Mouse (Mus musculus) retina, postnatal 7 days (tissue): Measurements from ENCODE around the gene Enpp3.

Source experiments
- DNase-seq: peaks from one replicate; pipeline ENCODE4 v3.0.0-alpha.2; 2012; ENCODE audit warnings: low read depth, low spot score

Enpp3 gene

DNA sequence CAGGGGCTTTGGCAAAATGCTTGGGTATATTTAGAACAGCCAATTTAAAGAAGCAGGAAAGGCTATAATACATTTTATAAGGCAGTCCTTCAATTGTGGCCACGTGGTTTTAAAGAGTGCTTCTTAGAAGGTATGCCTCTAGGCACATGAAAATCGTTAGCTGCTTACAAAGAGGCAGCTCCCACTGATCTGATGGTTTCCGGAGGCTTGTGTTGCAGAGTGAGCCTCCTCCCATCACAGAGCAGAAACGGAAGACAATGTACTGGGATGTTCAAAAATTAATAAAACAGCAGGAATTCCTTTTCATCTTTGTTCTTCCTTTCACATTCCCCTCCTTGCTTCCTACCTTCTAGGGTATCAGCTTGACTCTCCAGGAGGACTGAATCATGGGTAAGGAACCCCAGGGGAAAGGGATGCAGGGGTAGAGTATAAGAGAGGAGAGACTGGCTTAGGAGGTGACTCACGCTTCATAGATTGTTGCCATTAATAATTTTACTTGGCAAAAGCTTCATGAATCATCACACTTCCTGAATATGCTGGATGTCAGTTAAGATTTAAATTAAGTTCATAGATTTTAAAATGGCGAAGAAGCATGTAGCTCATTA, 77.4 kb downstream of the Enpp3 start:
- no peak for DNase-seq

GRCm38 (mm10) chr10:24764640-24765039, 78.0 kb downstream of the Enpp3 start:
- no peak for DNase-seq

- no peak for DNase-seq
Measured at GRCm38 (mm10) chr10:24763257-24763656, 79.4 kb downstream of the Enpp3 start.

DNA sequence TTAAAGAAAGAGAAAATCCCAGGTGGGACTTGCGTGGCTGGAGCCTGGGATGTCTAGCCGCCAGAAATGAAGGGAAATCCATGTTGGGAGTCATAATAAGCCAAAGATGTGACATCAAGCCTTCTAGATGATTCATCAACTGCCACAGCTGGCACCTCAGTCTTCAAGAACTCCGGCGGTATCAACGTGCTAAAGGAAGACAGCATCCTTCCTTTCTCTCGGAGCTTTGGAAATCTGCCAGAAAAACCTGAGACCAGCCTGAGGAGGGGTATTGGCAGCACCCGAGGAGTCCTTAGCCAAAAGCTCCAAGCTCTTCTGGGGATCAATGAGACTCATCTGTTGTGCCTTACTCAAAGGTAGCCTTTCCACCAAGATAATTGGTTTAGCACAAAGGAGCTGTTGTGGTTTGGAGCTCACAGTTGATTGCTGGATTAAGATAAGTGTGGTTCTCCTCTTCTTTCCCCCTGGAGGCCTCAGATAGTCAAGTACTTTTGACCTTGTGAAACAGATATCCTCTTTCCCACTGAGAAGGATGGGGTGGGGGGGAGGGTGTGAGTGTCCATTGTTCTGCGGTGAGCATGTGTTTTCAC, 84.2 kb downstream of the Enpp3 start:
- no peak for DNase-seq

DNA sequence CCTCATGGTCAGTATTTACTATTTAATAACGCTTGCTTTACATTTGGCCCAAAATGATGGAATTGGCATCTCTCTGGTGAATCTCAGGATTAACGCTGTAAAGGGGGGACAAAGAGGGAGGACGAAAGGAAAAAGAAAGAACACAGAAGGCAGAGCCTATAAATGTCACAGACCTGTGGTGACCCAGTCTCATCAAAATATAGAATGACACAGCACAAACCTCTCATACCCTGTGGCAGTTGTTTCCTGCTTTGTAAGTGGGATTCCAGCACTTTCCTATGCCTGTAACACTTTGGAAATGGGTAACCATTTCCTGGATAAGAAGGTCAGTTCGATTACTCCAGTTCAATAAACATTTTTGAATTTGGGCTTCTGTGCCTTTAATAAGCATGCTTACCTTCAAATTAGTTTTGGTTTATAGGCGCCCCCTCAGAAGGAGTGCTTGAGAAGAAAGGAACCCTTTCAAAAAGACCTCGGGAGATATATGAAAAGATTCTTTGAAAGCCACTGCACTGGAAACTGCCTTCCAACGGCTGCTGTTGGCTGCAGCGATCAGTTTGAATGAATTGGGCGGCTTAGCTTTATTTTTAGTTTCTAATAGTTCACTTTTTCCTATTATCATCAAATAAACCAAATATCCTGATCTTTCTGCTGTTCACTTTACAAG, 87.6 kb downstream of the Enpp3 start:
- no peak for DNase-seq

DNA sequence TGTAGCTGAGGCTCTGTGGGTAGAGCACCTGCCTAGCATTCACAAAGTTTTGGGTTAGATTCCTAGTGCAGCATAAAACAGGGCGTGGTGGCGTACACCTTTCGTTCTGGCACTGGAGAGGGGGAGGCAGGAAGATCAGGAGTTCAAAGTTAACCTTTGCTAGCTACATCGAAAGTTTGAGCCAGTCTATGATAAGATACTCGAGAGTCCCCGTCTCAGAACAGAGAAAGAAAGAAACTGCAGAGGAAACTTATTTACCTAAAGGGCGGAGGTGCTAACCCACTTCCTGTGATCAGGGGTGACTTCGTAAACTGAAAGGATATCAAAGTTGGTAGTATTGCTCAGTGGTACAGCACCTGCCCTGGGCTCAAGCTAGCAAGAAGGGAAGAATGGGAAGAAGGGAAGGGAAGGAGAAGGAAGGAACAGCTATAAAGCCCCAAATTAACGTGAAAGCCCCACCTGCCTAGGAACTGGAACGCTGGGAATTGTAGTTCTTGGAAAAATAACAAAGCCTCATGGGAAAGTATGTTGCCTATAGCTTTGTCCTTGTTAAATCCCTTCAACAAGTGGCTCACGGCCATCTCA, 88.3 kb downstream of the Enpp3 start:
- DNase-seq = no peak

DNA sequence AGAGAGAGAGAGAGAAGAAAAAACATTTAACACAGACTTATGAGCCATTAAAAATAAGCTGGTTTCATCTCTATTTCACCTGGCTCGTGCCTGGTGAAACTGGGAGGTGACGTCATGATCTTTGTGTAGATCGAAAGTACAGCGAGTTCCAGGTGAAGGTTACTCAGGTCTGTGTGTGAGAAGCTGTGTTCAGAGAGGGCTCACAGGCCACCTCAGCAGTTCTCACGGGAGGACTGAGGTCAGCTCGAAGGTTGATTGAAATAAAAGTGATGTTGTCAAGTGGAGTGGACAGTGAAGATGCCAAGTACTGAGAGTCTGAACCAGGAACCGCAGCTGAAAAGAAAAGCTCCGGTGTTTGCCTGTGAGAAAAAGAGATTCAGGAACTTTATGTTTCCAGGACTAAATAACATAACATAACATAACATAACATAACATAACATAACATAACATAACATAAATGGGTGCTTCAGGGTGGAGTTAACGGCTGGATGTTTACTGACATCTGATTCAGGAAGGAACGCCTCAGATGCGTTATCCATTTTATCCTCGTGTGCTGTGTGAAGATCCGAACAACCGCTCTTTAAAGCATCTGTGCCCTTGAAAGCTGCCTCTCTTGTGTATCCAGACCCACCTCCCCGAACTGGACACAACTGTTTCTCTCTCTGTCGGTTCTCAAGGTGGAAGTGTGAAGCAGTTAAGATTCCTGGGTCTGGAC, 88.9 kb downstream of the Enpp3 start:
- DNase-seq = no peak

DNA sequence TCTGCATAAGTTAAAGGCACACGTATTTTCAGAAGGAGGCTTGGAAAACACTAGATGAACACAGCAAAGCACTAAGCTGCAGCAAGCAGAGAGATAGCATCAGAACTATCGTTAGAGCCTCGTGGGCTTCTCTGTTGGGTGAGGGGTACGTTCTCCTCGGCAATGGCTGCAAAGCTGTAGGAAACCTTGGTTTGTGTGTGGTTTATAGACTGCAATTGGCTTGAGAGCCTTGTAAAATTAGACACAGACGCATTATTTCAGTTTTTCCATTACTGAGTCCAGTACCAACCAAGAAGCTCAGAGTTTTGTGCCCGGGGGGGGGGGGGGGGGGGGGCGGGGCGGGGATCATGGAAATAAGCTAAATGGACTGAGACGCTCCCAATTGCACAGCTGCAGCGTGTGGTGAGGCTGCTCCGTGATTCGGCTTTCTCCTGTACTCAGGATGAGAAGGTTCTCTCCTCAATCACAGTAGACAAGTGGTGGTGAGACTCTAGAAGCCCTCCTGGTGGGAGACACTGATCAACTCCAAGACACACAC, 99.6 kb downstream of the Enpp3 start:
- DNase-seq = no peak

- no peak for DNase-seq
Measured at GRCm38 (mm10) chr10:24741229-24742198, 101.1 kb downstream of the Enpp3 start.

DNA sequence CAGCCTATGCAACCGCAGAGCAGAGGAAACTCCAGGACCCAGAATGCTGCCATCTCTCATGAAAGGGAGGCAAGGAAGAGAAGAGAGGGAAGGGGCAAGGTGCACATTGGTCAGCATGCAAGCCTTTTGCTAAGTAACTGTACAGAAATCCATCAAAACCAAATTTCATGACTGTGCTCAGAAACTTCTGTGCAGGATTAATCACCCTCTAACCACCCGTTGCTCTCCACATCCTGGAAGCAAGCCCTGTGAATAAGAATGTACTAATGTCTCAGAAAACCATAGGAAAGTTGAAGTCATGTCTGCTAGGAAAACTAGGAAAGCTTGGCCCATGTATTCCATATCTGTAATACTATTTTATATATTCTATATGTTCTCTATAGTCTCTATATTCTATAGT, 103.5 kb downstream of the Enpp3 start:
- no peak for DNase-seq

DNA sequence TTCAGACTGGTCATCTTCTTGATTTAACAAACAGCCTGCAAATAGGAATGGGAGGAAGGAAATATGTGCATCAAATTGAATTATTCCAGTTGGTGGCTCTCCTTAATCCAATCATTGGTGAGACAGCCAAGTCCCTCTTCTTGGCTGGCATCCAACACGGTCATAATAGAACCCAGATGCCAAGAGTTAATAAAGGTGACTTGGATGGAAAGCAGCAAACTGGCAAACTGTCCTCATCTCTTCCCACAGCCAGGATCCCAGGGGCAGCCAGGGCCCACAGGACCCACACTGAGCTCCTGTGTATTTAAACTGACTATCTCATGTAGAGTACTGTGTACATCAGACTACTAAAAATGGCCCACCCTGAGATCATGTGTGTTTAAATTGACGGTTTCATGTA, 104.2 kb downstream of the Enpp3 start:
- DNase-seq = no peak

GRCm38 (mm10) chr10:24735027-24735777, 107.4 kb downstream of the Enpp3 start:
- no peak for DNase-seq

GRCm38 (mm10) chr10:24727478-24727877, 115.1 kb downstream of the Enpp3 start:
- no peak for DNase-seq

- no peak for DNase-seq
Measured at GRCm38 (mm10) chr10:24725197-24725596, 117.4 kb downstream of the Enpp3 start.
